9 mouse cellular contexts compared by ENCODE assay signal in genomic region chr11:116501005-116501746, GRCm38 (mm10). TPM values are rescaled to one million over a fixed set of nuclear protein-coding genes. Genes with fewer than 3 reads are reported as not detected.
DNase-seq lines count a peak whose midpoint lies in the region; ATAC-seq and TF ChIP-seq lines count a peak whose summit lies in the region.
"Had no signal": no experiment of that assay in that cellular context is flagged by ENCODE, and none has a peak within 500 bp of the region (broad histone marks: within the 10 kb centered on the region; RNA-seq: fewer than 3 reads in every experiment).

No protein-coding gene starts in this region.

- H3K27me3 ChIP-seq in forebrain, postnatal 0 days (ENCODE audit: insufficient read depth, low read length): no peaks in the 10 kb centered on the region
- no peaks in the 10 kb centered on the region for H3K27me3 ChIP-seq in midbrain, embryonic 13.5 days

- WGBS in forebrain, postnatal 0 days: 14% methylated on average over 7 of the region's 7 CpGs
- WGBS in midbrain, embryonic 13.5 days: 30% methylated on average over 7 of the region's 7 CpGs

- peak; percentile 67 for TF ChIP-seq CTCF in forebrain, postnatal 0 days (IDR thresholded peaks at IDR 0.05; ENCODE audit: low read depth)

- no peak overlapping the region for H3K4me2 ChIP-seq in forebrain, postnatal 0 days (ENCODE audit: low read depth)
- H3K4me2 ChIP-seq in midbrain, embryonic 13.5 days (replicated peaks): no peak overlapping the region

- peak; percentile 55 for DNase-seq in cerebellum, adult 8-10 months
- DNase-seq in 3T3-L1 (ENCODE audit: low read depth, low spot score): peak; percentile 86
- peak; percentile 59 for DNase-seq in c-Kit-positive CD71-negative TER-119-negative erythroid progenitor cells, embryonic 14.5 days (ENCODE audit: low read depth)
- DNase-seq in forebrain, postnatal 0 days: peak; percentile 78
- peak; percentile 47 to 49 for DNase-seq in layer of hippocampus, postnatal 10 days (ENCODE audit: low spot score in 2 of 2)
- no peak for DNase-seq in urinary bladder, postnatal 36 days (ENCODE audit: low spot score in 2 of 2)

- H3K27ac ChIP-seq in forebrain, postnatal 0 days (ENCODE audit: low read depth, low read length): peak overlapping the region; percentile 67; the same call in 1 of the 2 replicates
- no peak overlapping the region for H3K27ac ChIP-seq in midbrain, embryonic 13.5 days
- H3K27ac ChIP-seq: macrophage had no signal

- no peak; the same call in 1 of the 2 replicates for ATAC-seq in cerebellum, adult (ENCODE audit: insufficient number of reproducible peaks, low FRiP score, low TSS enrichment)
- peak; percentile 90 for ATAC-seq in forebrain, postnatal 0 days
- 0 out of 2 replicates have a peak, but pooled peaks have one; percentile 56 for ATAC-seq in midbrain, embryonic 13.5 days

- H3K4me3 ChIP-seq in forebrain, postnatal 0 days (ENCODE audit: low read depth, low read length): no peak overlapping the region
- no peak overlapping the region for H3K4me3 ChIP-seq in midbrain, embryonic 13.5 days (replicated peaks)

- no peaks in the 10 kb centered on the region for H3K9me3 ChIP-seq in forebrain, postnatal 0 days (ENCODE audit: low read length)
- H3K9me3 ChIP-seq in midbrain, embryonic 13.5 days: no peaks in the 10 kb centered on the region

- no peaks in the 10 kb centered on the region for H3K4me1 ChIP-seq in forebrain, postnatal 0 days (ENCODE audit: insufficient read depth)
- H3K4me1 ChIP-seq in midbrain, embryonic 13.5 days (replicated peaks): peaks cover 4% of the 10 kb centered on the region; the same call in 1 of the 2 replicates

- H3K9ac ChIP-seq in forebrain, postnatal 0 days: 0 out of 2 replicates have a peak overlapping the region, but pooled peaks have one; percentile 0
- no peak overlapping the region for H3K9ac ChIP-seq in midbrain, embryonic 13.5 days (replicated peaks)

- H3K36me3 ChIP-seq in forebrain, postnatal 0 days (ENCODE audit: insufficient read depth): no peaks in the 10 kb centered on the region
- no peaks in the 10 kb centered on the region for H3K36me3 ChIP-seq in midbrain, embryonic 13.5 days

RNA-seq across cellular contexts. Expression of gene Prpsap1, which starts 7.2 kb away (rescaled TPM):
- 92.2 and 96.0 TPM in 2 replicates for total RNA-seq in forebrain, postnatal 0 days (2014; rRNA removed)
- 143 and 158 TPM in 2 replicates for polyA plus RNA-seq in forebrain, postnatal 0 days (2015; fragmentation: Nextera tagmentation; extraction: Ambion mirVana)
- 10 to 100 TPM; 89.8 to 90.7 TPM for total RNA-seq in layer of hippocampus, postnatal 10 days (2021)
- polyA plus RNA-seq in midbrain, embryonic 13.5 days (2015; fragmentation: Nextera tagmentation; extraction: Ambion mirVana): 175 and 187 TPM in 2 replicates

RNA-seq across cellular contexts. Expression of gene Sphk1, which starts 29.5 kb away (rescaled TPM):
- total RNA-seq in forebrain, postnatal 0 days (2014; rRNA removed): 12.7 and 13.8 TPM in 2 replicates
- 8.7 and 10.2 TPM in 2 replicates for polyA plus RNA-seq in forebrain, postnatal 0 days (2015; fragmentation: Nextera tagmentation; extraction: Ambion mirVana)
- 1 to 10 TPM; 1.7 to 2.1 TPM for total RNA-seq in layer of hippocampus, postnatal 10 days (2021)
- polyA plus RNA-seq in midbrain, embryonic 13.5 days (2015; fragmentation: Nextera tagmentation; extraction: Ambion mirVana): 3.1 and 3.2 TPM in 2 replicates

RNA-seq across cellular contexts. Expression of gene Qrich2, which starts 35.1 kb away (rescaled TPM):
- not detected in 2 replicates for total RNA-seq in forebrain, postnatal 0 days (2014; rRNA removed)
- not detected in 2 replicates for polyA plus RNA-seq in forebrain, postnatal 0 days (2015; fragmentation: Nextera tagmentation; extraction: Ambion mirVana)
- total RNA-seq in layer of hippocampus, postnatal 10 days (2021): under 1 TPM in 1 of 2 experiments, not detected in 1; 0.18 TPM
- polyA plus RNA-seq in midbrain, embryonic 13.5 days (2015; fragmentation: Nextera tagmentation; extraction: Ambion mirVana): not detected in 2 replicates
- polyA plus RNA-seq: macrophage had no signal

Comparison
In these comparisons a context has a peak if more than half of its experiments do, and no peak if none do; other contexts are left out.
1. DNase-seq: peak in cerebellum, adult 8-10 months (single experiment), 3T3-L1 (single experiment), c-Kit-positive CD71-negative TER-119-negative erythroid progenitor cells, embryonic 14.5 days (single experiment), forebrain, postnatal 0 days (single experiment) and layer of hippocampus, postnatal 10 days (2 of 2); none in urinary bladder, postnatal 36 days (0 of 2).